Mouse (Mus musculus): ENCODE data around the gene Hes7. TPM values are rescaled to one million over a fixed set of nuclear protein-coding genes. Genes with fewer than 3 reads are reported as not detected.

Hes7 gene
- polyA plus RNA-seq, 1 experiment: 0.19 TPM

- Histone ChIP-seq H3K4me1 (ENCODE audit: control insufficient read depth, insufficient read depth, low read length) (no peaks in the 10 kb centered on the region; the same call in 1 of the 2 replicates), H3K4me3 (ENCODE audit: insufficient read depth, low read depth, low read length) (peak overlapping the region; percentile 45), H3K27ac (ENCODE audit: insufficient read depth, low read depth, low read length) (no peak overlapping the region), H3K36me3 (ENCODE audit: control insufficient read depth, insufficient read depth, low read length) (no peaks in the 10 kb centered on the region), H3K27me3 (replicated peaks; ENCODE audit: control insufficient read depth, insufficient read depth, low read length) (no peaks in the 10 kb centered on the region)
- TF ChIP-seq CTCF (conservative IDR thresholded peaks at IDR 0.05; ENCODE audit: insufficient read depth, insufficient read length, low read depth, low read length) (peak; percentile 40), POLR2A (IDR thresholded peaks at IDR 0.05; ENCODE audit: low read depth, low read length) (no peak)
- 5% methylated on average over 34 of the region's 34 CpGs for WGBS
- peak; percentile 44 for DNase-seq
These were observed 13.9 kb downstream of the Hes7 start for GRCm38 (mm10) chr11:69133923-69134621.

GRCm38 (mm10) chr11:69134622-69134968, 14.4 kb downstream of the Hes7 start:
- H3K27ac ChIP-seq (ENCODE audit: insufficient read depth, low read depth, low read length): no peak overlapping the region
- H3K27me3 ChIP-seq (replicated peaks; ENCODE audit: control insufficient read depth, insufficient read depth, low read length): no peaks in the 10 kb centered on the region
- no peaks in the 10 kb centered on the region for H3K36me3 ChIP-seq (ENCODE audit: control insufficient read depth, insufficient read depth, low read length)
- no peaks in the 10 kb centered on the region; the same call in 1 of the 2 replicates for H3K4me1 ChIP-seq (ENCODE audit: control insufficient read depth, insufficient read depth, low read length)
- DNase-seq: no peak
- WGBS: 56% methylated on average over 8 of the region's 8 CpGs
- TF ChIP-seq CTCF (conservative IDR thresholded peaks at IDR 0.05; ENCODE audit: insufficient read depth, insufficient read length, low read depth, low read length) (no peak), POLR2A (IDR thresholded peaks at IDR 0.05; ENCODE audit: low read depth, low read length) (no peak)
- peak overlapping the region; percentile 45; the same call in 1 of the 2 replicates for H3K4me3 ChIP-seq (ENCODE audit: insufficient read depth, low read depth, low read length)

DNA sequence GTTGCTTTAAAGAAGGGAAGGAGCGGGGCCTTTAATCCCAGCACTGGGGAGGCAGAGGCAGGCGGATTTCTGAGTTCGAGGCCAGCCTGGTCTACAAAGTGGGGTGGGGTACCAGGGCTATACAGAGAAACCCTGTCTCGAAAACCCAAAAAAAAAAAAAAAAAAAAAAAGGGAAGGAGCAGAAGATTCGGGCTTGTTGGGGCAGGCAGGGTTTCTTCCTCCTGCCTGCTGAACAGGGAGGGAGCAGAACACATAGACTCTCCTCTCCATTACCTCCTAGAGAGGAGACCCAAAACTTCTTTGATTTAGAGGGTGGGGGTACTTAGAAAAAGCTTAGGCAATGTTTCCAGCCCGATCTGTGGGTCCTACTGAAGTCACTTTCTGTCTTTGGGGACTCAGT, 15.2 kb downstream of the Hes7 start:
- no peak for DNase-seq
- WGBS: 96% methylated on average over 6 of the region's 6 CpGs

DNA sequence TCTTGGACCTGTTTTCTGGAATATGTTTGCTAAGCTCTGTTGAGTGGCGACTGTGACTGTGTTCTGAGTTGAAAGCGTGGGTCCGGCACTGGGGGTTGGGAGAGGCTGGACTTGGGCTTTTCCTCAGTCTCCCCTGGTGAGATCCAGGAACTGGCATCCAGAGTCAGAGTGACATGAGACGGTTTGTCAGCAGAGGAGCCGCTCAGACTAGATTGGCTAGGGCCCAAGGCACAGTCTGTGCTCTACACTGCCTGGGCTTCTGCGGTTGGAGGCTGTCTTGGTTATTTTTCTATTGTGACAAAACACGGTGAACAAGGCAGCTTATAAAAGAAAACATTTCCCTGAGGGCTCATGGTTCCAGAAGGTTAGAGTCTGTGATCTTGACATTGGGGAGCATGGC, 27.3 kb downstream of the Hes7 start:
- H3K27ac ChIP-seq (ENCODE audit: insufficient read depth, low read depth, low read length): no peak overlapping the region
- 69% methylated on average over 7 of the region's 7 CpGs for WGBS
- no peaks in the 10 kb centered on the region for H3K36me3 ChIP-seq (ENCODE audit: control insufficient read depth, insufficient read depth, low read length)
- H3K4me1 ChIP-seq (ENCODE audit: control insufficient read depth, insufficient read depth, low read length): no peaks in the 10 kb centered on the region
- TF ChIP-seq CTCF (conservative IDR thresholded peaks at IDR 0.05; ENCODE audit: insufficient read depth, insufficient read length, low read depth, low read length): no peak
- TF ChIP-seq POLR2A (IDR thresholded peaks at IDR 0.05; ENCODE audit: low read depth, low read length): no peak
- no peak overlapping the region for H3K4me3 ChIP-seq (ENCODE audit: insufficient read depth, low read depth, low read length)
- DNase-seq: no peak
- no peaks in the 10 kb centered on the region for H3K27me3 ChIP-seq (replicated peaks; ENCODE audit: control insufficient read depth, insufficient read depth, low read length)

More for the DNA sequence above, 15.2 kb downstream of the Hes7 start:
- no peak for TF ChIP-seq POLR2A (IDR thresholded peaks at IDR 0.05; ENCODE audit: low read depth, low read length)
- no peak for TF ChIP-seq CTCF (conservative IDR thresholded peaks at IDR 0.05; ENCODE audit: insufficient read depth, insufficient read length, low read depth, low read length)
- H3K4me1 ChIP-seq (ENCODE audit: control insufficient read depth, insufficient read depth, low read length): no peaks in the 10 kb centered on the region; the same call in 1 of the 2 replicates
- H3K27ac ChIP-seq (ENCODE audit: insufficient read depth, low read depth, low read length): no peak overlapping the region
- H3K4me3 ChIP-seq (ENCODE audit: insufficient read depth, low read depth, low read length): no peak overlapping the region
- no peaks in the 10 kb centered on the region for H3K27me3 ChIP-seq (replicated peaks; ENCODE audit: control insufficient read depth, insufficient read depth, low read length)
- H3K36me3 ChIP-seq (ENCODE audit: control insufficient read depth, insufficient read depth, low read length): no peaks in the 10 kb centered on the region

DNA sequence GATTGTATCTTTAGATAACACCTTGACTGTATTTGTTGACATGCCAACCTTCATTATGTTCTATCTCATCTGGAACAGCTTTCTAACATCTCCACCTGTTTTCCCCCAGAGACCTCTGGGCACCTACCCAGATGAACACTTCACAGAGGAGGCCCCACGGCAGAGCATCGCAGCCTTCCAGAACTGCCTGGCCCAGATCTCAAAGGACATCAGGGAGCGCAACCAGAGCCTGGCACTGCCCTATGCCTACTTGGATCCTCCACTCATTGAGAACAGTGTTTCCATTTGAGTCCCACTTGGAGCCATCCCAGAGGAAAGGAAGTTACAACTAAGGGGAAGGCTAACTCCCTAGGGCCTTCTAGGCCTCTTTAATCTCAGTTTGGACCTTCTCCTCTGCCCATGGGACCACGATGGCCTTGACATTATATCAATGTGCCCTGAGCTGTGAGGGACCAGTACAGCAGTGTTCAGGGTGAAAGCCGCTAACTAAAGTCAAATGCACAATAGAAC, 28.3 kb downstream of the Hes7 start:
- TF ChIP-seq POLR2A (IDR thresholded peaks at IDR 0.05; ENCODE audit: low read depth, low read length): no peak
- no peak for TF ChIP-seq CTCF (conservative IDR thresholded peaks at IDR 0.05; ENCODE audit: insufficient read depth, insufficient read length, low read depth, low read length)
- no peak overlapping the region for H3K4me3 ChIP-seq (ENCODE audit: insufficient read depth, low read depth, low read length)
- no peak overlapping the region for H3K27ac ChIP-seq (ENCODE audit: insufficient read depth, low read depth, low read length)
- no peaks in the 10 kb centered on the region for H3K4me1 ChIP-seq (ENCODE audit: control insufficient read depth, insufficient read depth, low read length)
- no peaks in the 10 kb centered on the region for H3K27me3 ChIP-seq (replicated peaks; ENCODE audit: control insufficient read depth, insufficient read depth, low read length)
- WGBS: 94% methylated on average over 5 of the region's 5 CpGs
- no peak for DNase-seq
- no peaks in the 10 kb centered on the region for H3K36me3 ChIP-seq (ENCODE audit: control insufficient read depth, insufficient read depth, low read length)

GRCm38 (mm10) chr11:69149728-69150127, 29.5 kb downstream of the Hes7 start:
- no peak for DNase-seq
- Histone ChIP-seq H3K27me3 (replicated peaks; ENCODE audit: control insufficient read depth, insufficient read depth, low read length) (no peaks in the 10 kb centered on the region), H3K4me1 (ENCODE audit: control insufficient read depth, insufficient read depth, low read length) (no peaks in the 10 kb centered on the region), H3K4me3 (ENCODE audit: insufficient read depth, low read depth, low read length) (no peak overlapping the region), H3K27ac (ENCODE audit: insufficient read depth, low read depth, low read length) (no peak overlapping the region), H3K36me3 (ENCODE audit: control insufficient read depth, insufficient read depth, low read length) (no peaks in the 10 kb centered on the region)
- WGBS: 78% methylated on average over 6 of the region's 6 CpGs
- TF ChIP-seq CTCF (conservative IDR thresholded peaks at IDR 0.05; ENCODE audit: insufficient read depth, insufficient read length, low read depth, low read length) (no peak), POLR2A (IDR thresholded peaks at IDR 0.05; ENCODE audit: low read depth, low read length) (no peak)

DNA sequence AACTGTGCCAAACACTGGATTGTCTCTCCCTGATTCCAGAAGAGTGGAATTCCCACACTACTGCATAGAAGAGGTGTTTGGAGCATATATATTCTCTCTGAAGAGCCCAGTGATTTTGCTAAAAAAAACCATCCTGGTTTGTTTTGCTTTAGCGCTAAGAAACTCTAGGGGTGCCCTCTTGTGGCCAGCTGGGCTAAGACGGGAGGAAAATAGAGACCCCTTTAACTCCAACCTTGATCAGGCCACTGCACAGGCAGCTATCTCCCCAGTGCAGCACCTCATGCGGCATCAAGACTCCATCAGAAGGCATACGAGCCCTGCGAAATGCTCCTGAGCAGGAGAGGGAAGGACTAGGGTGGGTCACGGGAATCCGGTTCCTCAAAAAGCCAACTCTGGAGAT, 30.2 kb downstream of the Hes7 start:
- Histone ChIP-seq H3K27me3 (replicated peaks; ENCODE audit: control insufficient read depth, insufficient read depth, low read length) (no peaks in the 10 kb centered on the region), H3K4me3 (ENCODE audit: insufficient read depth, low read depth, low read length) (no peak overlapping the region), H3K27ac (ENCODE audit: insufficient read depth, low read depth, low read length) (no peak overlapping the region), H3K4me1 (ENCODE audit: control insufficient read depth, insufficient read depth, low read length) (no peaks in the 10 kb centered on the region), H3K36me3 (ENCODE audit: control insufficient read depth, insufficient read depth, low read length) (no peaks in the 10 kb centered on the region)
- WGBS: 6% methylated on average over 7 of the region's 7 CpGs
- peak; percentile 55 for TF ChIP-seq CTCF (conservative IDR thresholded peaks at IDR 0.05; ENCODE audit: insufficient read depth, insufficient read length, low read depth, low read length)
- TF ChIP-seq POLR2A (IDR thresholded peaks at IDR 0.05; ENCODE audit: low read depth, low read length): no peak
- peak; percentile 67 for DNase-seq

All from kidney, adult 2 months (tissue).